Mouse (Mus musculus) neural tube, postnatal 0 days (tissue): Measurements from ENCODE around the gene Sipa1l2. TPM values are rescaled to one million over a fixed set of nuclear protein-coding genes. Genes with fewer than 3 reads are reported as not detected.

Experiments
- polyA plus RNA-seq: library from polyadenylated mRNA; unstranded; fragments of >200 nt; fragmentation: Nextera tagmentation; extraction: Ambion mirVana; gene quantifications from 2 replicates; pipeline ENCODE4 v1.2.1, GENCODE M21; 2015

The Sipa1l2 gene
- 8.3 and 10.1 TPM in 2 replicates for polyA plus RNA-seq

GRCm38 (mm10) chr8:125569533-125570365 is at the start of gene Sipa1l2:
Gene Sipa1l2 (minus strand): TSS chr8:125569808.

Other genes starting within 250 kb of the Sipa1l2 start
- 5.1 and 5.4 TPM in 2 replicates for gene Map10, start 100.0 kb upstream of the Sipa1l2 start, polyA plus RNA-seq
- 42.5 and 44.2 TPM in 2 replicates for gene Ntpcr, start 160.2 kb upstream of the Sipa1l2 start, polyA plus RNA-seq